Mouse (Mus musculus) Muller cell, postnatal 12 days (primary cell): ENCODE results near the gene Dnajc28.

Experiments
- DNase-seq: peaks from one replicate; pipeline ENCODE4 v3.0.0-alpha.2; 2015; ENCODE audit errors: inconsistent ontology term

The Dnajc28 gene

DNA sequence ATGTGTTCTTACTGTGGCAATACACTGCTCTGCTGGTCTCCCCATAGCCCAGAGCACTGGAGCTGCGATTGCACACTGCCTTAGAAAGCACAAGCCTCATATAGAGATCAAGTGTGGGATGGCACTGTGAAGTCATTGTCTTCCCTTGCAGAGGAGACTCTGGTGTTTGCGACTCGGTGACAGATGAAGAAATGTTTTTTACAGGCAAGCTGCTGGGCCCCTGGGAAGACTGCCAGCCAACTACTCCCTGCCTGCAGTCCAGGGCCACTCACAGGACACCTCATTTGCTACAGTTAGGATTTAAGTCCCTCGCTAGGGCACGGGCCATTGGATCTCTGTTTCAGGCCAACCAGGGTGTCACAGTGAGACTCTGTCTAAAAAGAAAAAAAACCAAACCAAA is 13.6 kb upstream of the Dnajc28 start:
- DNase-seq = no peak

DNA sequence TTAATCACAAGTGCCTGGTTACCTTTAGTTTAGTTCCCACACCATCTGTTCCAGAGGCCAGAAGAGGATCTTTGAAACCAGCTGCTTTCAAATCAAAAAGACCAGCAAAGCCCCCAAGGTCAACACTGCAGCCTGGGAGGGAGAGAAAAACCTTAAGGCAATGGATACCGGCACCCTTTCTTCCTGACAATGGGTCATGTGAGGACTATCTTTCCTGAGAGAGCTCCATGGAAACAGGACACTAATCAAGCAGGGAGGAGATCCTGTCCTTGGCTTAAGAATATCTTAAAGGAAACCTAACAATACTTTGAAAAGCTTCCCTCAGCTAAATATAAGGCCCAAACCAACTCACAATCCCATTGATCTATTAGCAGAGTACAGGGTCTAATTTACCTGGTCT is 11.8 kb upstream of the Dnajc28 start:
- DNase-seq = no peak

DNA sequence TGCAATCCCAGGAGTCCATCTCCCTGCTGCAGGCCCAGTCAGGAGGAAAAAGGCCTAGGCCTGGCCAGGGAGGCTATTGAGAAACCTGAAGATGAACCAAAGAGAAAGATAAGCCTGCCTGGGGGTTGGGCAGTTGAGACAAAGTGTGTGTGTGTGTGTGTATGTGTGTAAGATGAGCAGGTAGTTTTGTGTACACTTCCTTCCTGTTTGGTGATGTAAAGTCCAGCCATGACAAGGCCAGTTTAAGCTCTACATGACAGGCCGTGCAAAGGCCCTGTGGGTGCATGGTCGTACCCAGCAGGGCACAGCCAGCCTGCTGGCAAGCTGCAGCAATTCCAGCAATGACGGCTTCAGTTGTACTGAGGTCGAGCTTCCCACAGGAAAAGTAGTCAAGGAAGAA is 10.9 kb upstream of the Dnajc28 start:
- DNase-seq = no peak

DNA sequence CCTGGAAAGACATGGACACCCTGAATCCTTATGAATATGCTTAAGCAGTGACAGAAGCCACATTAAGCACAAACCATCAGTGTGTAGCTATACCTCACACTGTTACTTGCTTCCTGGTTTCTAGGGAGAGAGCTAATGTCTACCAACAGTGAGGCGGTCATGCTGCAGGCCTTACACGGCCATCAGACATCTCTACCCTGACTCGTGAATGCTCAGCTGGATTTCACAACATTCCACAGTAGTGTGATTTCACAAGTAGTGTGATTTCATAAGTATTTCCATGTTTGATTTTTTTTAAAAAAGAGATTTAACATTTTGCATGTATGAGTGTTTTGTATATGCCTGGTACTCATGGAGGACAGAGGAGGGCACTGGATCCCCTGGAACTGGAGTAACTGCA is 9.8 kb upstream of the Dnajc28 start:
- DNase-seq = no peak

DNA sequence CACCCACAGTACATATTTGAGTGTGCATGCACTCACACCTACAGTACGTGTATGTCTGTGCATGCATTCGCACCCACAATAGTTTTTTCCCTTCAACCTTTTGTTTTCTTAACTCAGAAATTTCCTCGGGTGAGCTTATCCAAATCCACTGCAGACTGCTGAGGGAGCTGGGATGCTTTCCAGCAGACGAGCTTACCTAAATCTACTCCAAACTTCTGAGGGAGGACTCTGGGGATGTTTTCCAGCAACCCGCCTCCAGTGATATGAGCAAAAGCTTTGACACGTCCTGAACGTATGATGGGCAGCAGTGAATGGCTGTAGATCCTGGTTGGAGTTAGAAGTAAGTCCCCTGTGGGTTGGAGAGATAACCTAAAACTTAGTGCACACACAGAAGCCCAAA is 9.0 kb upstream of the Dnajc28 start:
- DNase-seq = no peak

DNA sequence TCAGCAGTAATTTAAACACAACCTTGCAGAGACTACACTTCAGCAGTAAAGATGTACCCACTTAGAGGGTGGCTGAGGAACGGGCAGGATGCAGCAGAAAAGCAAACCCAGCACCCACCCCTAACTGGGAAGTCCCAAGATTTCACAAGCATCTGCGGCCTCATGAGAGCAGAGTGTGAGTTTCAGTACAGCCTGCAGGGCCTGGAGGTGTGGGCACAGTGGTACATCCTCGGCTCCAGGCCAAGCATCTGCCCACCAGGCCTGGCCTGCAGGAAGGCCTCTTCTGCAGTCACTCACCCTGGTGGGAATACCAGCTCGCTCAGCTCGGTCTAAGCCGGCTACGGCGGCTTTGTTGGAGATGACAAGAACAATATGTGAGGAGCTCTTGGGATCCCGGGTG is 4.2 kb upstream of the Dnajc28 start:
- no peak for DNase-seq

DNA sequence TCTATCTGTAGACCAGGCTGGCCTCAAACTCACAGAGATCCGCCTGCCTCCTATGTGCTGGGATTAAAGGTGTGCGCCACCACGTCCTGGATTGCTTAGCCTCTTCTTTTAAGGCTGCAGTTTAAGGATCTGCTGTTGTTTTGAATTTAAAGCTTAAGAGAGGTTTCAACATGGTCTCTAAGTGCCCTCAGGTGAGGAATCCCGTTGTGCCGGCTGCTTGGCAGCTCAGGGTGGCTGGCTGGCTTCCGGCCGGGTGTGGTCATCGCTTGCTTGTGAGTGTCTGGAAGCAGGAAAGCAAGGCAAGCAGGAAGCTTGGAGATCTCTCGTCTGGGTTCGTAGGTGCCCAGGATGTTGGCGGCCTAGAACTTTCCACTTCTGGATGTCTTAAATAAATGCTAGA is 2.2 kb upstream of the Dnajc28 start:
- DNase-seq = no peak

DNA sequence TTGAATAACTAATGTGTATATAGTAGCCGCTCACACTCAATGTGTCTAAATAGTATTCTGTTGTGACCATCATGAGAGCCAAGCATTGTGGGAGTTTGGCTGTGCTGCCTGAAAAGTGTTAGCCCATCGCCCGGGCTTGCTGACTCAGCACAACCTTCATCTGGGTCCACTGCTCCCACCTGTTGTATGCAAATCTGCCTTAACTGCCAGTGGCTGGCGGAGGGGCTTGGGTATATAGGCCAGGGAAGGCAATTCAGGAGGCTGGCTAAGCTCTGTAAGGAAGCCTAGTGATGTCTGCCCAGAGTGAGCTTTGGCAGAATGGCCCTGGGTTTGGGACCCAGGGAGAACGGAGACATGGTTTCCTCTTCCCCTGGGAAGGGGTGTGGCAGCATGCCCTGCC is 1.4 kb upstream of the Dnajc28 start:
- DNase-seq = no peak

DNA sequence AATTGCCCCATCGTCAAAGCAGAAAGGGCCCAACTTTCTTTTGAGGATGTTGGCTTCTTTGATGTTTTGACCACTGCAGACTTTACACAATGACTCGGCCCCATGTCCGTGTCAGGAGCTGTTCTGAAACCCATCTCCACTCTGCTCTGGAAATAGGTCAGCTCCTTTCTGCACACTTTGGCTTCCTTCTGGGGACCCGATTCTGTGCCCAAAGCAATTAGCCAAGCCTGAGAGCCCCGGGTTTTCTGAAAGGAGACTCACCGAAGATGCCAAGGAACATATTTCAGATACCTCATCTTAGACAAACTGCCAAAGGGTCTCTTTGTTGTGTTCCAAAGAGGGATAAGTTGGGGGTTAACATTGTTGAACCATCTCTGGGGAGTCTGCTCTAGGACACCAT is 4.3 kb downstream of the Dnajc28 start:
- peak; percentile 38 for DNase-seq

DNA sequence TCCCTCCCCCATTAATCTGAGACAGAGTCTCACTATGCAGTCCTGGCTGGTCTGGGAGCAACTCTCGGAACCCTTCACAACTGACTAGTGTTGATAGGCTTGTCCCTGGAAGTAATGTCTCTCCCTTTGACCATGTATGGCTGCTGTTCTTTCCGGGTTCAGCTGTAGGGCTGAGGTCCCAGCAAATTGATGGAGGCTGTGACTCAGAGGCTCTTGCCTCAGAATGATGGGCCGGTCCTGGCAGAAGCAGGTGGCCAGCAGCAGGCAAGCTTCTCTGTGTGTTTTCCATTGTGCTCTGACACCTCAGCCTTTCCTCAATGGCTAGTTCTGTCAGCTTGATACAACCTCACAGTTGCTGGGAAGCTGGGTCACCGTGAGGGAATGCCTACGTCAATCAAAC is 6.3 kb downstream of the Dnajc28 start:
- peak; percentile 81 for DNase-seq

DNA sequence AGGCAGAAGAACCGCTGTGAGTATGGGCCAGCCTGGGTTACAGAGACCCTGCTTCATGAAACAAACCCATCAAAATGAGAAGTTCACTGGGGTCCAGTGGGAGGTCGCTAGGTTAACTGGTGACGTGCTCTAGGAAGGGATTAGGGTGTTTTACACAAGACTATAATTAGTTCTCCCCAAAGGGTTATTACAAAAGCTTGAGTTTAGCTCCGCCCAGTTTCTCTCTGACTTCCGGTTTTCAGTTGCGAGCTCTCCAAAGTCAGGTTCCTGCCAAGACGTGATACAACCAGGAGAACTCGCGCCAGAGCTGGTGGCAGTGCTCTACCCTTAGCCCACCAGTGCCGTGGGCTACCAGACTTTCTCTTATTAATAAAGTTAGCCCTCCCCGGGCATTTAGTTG is 7.6 kb downstream of the Dnajc28 start:
- no peak for DNase-seq

DNA sequence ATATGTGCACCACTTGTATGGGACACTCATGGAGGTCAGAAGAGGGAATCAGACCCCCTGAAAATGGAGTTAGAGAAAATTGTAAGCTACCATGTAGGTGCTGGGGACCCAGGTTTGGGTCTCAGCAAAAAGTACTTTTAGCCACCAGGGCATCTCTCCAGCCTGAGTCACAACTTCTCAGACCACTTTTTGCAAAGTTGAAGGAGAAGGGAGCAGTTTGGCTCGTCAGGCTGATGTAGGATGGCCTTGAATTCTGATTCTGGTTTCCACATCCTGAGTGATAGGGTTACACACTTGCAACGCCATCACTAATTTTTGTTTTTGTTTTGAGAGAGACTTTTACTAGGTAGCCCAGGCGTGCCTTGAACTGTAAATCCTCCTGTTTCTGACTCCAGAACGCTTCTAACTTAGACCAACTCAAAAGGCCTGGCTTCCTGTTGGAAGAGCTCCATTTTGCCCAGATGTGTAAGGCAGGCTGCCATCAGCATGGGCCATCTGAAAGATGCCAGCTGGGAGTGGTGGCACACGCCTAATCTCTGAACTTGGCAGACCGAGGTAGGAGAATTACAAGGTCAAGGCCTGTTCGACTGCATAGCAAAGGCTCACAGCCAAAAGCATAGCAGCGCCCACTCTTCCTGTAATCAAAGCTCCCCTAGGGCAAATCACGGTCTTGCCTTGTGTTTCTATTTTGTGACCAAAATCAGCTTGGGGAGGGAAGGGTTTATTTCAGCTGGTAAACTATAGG is 9.2 kb downstream of the Dnajc28 start:
- peak; percentile 41 for DNase-seq

DNA sequence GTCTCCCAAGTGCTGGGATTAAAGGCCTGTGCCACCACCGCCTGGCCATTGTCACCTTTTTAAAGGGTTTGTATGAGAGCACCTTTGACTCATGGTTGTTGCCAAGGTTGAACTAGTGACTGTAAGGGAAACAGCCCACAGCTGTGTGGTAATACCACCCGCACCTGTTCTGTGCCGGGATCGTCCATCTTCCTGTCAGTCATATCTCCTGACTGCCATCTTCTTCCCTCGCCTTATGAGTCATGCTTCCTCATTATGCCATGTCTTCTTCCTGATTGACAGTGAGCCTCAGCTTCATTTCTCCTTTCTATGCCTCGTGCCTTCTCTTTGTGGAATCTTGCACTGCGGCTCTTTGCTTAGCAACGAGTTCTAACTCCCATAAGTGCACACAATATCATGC is 11.9 kb downstream of the Dnajc28 start:
- no peak for DNase-seq

DNA sequence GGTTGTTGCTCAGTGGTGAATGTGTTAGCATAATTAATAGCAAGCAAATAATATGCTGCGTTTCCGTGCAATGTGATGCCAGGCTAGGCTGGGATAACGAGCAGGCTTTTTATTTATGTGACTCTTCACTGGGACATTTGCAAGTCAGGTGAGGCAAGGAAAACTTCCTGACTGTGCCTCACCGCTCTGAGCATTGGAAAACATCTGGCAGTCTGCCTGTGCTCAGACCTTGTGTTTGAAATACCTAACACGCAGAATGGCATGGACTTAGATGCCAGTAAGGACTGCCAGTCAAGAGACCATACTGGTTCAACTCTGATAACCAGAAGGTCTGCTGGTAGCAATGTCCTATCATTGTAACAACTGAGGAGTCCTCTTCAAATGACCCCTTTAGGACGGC is 13.7 kb downstream of the Dnajc28 start:
- DNase-seq = no peak

DNA sequence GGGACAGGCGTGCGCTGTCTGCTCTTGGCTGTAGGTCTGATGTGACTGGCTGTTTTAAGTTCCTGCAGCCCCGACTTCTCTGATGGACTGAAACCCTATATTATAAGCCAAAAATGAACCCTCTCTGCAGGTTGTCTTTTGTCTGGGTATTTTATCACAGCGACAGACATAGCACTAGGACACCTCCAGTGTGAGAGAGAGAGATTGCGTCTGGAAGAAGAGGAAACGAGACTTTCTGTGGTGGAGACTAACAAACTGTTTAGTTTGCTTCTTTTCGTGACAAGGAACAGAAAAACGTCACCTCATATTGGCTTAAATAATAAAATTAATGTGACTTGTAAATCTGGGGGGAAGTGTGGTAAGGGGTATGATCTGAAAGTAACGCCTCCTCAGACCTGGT is 17.1 kb downstream of the Dnajc28 start:
- no peak for DNase-seq

DNA sequence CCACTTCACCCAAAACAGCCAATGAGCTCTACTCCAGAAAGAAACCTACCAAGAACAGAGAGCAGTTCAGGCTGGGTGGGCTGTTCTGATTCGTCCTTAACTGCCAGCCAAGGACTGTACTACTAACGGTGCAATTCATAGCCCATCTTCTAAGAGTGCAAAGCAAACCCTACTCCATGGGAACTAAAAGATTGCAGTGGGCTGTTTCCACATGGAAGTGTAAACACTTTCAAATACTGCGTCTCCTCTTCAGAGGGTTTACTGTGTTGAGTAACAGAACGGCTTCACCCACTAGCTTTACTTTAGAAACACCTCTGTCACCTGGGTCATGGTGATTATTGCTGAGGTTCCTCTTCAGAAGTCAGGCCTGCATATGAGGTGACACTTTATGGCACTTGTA is 17.7 kb downstream of the Dnajc28 start:
- no peak for DNase-seq

DNA sequence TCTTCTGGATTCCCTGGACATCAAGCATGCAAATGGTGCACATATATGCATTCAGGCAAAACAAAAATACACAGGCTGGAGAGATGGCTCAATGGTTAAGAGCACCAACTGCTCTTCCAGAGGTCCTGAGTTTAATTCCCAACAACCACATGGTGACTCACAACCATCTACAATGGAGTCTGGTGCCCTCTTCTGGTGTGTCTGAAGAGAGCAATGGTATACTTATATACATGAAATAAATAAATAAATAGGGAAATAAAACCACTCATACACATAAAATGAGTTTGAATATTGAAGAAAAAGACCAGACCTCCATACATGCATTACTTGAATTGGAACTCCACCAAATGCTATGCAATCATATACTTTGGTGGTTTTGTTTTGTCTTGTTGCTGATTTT is 19.6 kb downstream of the Dnajc28 start:
- DNase-seq = no peak

DNA sequence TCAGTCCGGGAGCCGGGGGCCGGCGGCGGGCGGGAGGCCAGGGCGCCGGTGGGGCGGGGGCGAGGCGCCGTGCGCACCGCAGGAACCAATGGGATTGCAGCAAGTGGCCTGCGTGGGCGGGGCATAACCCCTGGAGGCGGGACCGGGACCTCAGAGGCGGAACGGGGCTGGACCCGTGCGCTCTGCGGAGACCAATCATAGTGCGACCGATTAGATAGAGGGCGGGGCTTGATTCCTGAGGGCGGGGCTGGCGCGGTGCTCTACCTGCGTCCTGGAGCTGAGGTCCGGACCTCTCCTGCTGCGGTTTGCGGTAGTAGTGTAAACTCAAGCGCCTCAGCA is 21.2 kb downstream of the Dnajc28 start, which contains the start of gene Tmem50b:
TSS of gene Tmem50b (minus strand) at position 129 of the 339 bp plus-strand sequence.
- DNase-seq = peak; percentile 99

DNA sequence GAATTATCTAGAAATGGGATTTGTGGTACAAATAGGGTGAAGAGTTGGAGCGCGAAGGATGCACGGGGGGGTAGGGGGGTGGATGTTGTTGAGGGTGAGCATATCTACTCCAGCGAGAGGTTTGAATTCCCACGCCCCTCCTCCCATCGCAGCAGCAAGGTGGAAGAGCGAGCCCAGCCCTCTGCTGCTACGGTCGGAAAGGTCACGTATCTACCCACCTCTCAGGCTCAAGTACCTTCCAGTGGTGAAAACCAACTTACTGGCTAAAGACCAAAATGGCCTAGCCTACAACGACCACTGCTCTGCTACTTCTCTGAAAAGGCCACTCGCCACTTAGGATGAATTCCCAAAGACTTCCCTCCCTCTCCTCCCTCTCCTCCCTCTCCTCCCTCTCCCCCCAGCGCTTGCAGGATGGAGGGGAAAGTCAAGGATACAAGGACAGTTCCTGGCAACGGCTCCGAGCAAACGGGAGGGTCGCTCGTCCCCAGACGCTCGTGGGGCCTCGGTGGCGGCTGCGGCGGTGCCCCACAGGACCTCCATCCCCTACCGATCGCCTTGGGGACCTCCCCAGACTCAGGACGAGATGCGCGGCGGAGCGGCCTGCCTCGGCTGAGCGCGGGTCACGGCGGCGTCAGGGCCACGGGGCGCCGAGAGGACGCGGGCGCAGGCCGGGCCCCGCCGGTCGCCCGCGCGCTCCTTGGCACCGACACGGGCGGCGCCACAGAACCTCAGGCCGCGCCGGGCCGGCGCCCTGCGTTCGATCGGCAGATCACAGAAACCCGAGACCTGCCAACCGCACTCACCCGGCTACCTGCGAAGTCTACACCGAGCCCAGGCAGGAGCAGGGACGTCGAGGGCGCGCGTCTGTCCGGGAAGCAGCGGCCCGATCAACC is 21.8 kb downstream of the Dnajc28 start:
- peak; percentile 62 for DNase-seq

DNA sequence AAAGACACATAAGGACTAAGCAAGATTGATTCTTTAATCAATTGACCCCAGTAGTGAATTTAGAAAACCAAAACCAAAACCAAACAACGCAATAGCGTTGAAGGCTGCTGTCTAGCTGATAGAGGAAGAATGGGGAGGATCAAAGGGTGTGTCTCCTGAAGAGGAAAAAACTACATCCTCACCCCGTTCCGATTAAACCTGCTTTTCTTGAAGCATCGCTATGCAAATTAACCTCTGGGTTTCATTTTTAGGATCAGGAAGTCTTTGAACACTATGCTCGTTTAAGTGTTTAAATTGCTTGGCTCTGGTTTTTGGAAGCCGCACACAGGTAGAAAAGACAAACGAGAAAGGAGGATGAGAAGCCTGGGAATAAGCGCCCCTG is 22.4 kb downstream of the Dnajc28 start:
- DNase-seq = no peak

DNA sequence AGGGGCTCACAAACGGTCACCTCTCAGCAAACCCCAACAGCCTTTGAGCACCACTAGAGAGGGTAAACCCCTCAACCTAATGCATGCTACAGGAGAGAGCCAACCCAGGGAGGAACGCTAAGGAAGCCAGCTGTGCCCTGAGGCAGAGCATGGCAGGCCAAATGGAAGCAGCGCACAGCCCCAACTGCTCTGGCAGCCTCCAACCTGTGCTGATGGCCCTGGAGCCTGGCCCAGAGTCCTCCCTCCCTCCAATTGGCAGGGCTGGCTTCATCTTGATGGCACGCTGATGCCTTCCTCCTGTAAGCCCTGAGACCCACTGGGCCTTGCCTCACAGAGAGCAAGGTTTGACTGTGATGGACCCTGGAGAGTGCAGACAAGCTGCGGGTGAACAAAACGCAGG is 23.8 kb downstream of the Dnajc28 start:
- DNase-seq = no peak

DNA sequence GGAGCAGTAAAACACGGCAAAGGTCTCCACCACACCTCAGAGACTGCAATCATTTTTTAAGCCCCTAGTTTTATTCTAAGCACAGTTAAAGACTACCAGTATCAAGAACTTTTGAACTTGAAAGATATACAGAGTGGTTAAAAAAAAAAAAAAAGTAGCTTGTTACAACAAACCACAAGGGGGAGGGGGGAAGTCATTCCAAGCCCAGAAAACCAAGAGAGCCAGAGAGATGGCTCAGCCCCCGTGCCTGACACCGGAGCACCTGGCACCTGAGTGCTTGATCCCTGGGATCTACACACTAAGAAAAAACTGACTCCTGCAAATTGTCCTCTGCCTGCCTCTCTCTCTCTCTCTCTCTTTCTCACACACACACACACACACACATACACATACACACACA is 25.6 kb downstream of the Dnajc28 start:
- no peak for DNase-seq

DNA sequence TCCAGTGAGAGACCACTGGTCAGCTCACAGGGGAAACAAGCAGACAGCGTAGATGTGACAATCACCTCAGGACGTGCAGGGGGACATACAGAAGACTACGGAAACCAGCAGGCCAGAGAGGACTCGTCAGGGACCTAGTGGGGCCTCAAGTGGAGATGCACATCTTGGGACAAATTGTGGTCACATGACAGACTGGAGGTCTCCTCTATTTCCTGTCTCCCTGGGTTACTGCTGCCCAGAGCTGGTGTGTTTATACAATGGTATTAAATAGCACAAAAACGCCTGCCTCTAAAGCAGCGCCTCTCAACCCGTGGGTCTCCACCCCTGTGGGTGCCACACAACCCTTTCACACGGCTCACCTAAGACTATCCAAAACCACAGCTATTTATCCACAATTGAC is 26.7 kb downstream of the Dnajc28 start:
- DNase-seq = no peak
